Mouse (Mus musculus) CH12.LX (cell line): Measurements from ENCODE around the gene Best1. TPM values are rescaled to one million over a fixed set of nuclear protein-coding genes. Genes with fewer than 3 reads are reported as not detected.

Source experiments
- DNase-seq: peaks from one replicate; pipeline ENCODE4 v3.0.0-alpha.2; 2013; ENCODE audit errors: extremely low read depth
- H3K27ac ChIP-seq: 2 replicates; pipeline ENCODE4 v1.5.1; 2012; ENCODE audit warnings: low read depth, mild to moderate bottlenecking, control low read depth, moderate library complexity; ENCODE audit not compliant: insufficient read depth
- H3K27me3 ChIP-seq: replicated peaks from 2 replicates; pipeline ENCODE3; 2012; ENCODE audit warnings: inconsistent platforms
- H3K36me3 ChIP-seq, 2 experiments: replicated peaks in 1 of 2; 2 replicates each; pipeline versions ENCODE3 to v1.6.1; 2012; ENCODE audit warnings: inconsistent platforms in 1 of 2, low read length in 1 of 2, mild to moderate bottlenecking in 1 of 2, mixed read lengths in 1 of 2, moderate library complexity in 1 of 2; ENCODE audit not compliant: control insufficient read depth in 1 of 2, insufficient read depth in 1 of 2
- H3K4me1 ChIP-seq, 2 experiments: 2 replicates each; pipeline ENCODE4 v1.6.1; 2012; ENCODE audit warnings: inconsistent platforms in 1 of 2, moderate library complexity in 1 of 2; ENCODE audit not compliant: insufficient read depth in 2 of 2, control insufficient read depth in 1 of 2
- H3K4me2 ChIP-seq: 2 replicates; pipeline ENCODE4 v1.6.1; 2012; ENCODE audit warnings: low read depth, mild to moderate bottlenecking, control low read depth; ENCODE audit not compliant: poor library complexity, insufficient read depth, severe bottlenecking
- H3K4me3 ChIP-seq, 3 experiments: fragments of 150-350 bp in 1 of 3; sonication (generic) in 1 of 3; replicated peaks in 1 of 3; 2 replicates each; pipeline versions ENCODE3 to v1.5.1; 2011 to 2012; ENCODE audit warnings: low read depth in 2 of 3, low read length in 2 of 3, mild to moderate bottlenecking in 2 of 3, moderate library complexity in 2 of 3, control low read depth in 1 of 3, improper control_type of control experiment in 1 of 3, inconsistent platforms in 1 of 3, mixed read lengths in 1 of 3; ENCODE audit not compliant: poor library complexity in 1 of 3
- H3K79me2 ChIP-seq: replicated peaks from 2 replicates; pipeline ENCODE4 v1.6.1; 2012; ENCODE audit warnings: mild to moderate bottlenecking, moderate library complexity; ENCODE audit not compliant: control insufficient read depth, poor library complexity, insufficient read depth, severe bottlenecking; ENCODE audit errors: extremely low read depth
- H3K9ac ChIP-seq: 2 replicates; pipeline ENCODE4 v1.6.1; 2012; ENCODE audit warnings: low read depth, mild to moderate bottlenecking, control low read depth, moderate library complexity; ENCODE audit not compliant: insufficient read depth
- H3K9me3 ChIP-seq: replicated peaks from 2 replicates; pipeline ENCODE3; 2012; ENCODE audit warnings: low read length, inconsistent platforms, mixed read lengths
- CTCF ChIP-seq, 2 experiments: IDR thresholded peaks in 1 of 2; conservative IDR thresholded peaks in 1 of 2; 2 replicates each; pipeline ENCODE4 v1.5.1; 2011 to 2012; ENCODE audit warnings: low read depth in 2 of 2, low read length in 2 of 2, improper control_type of control experiment in 1 of 2, inconsistent platforms in 1 of 2, mild to moderate bottlenecking in 1 of 2, moderate library complexity in 1 of 2
- ELF1 ChIP-seq: IDR thresholded peaks from 2 replicates; pipeline ENCODE4 v1.6.1; 2014; ENCODE audit warnings: low read depth, mild to moderate bottlenecking, inconsistent platforms, low read length, improper control_type of control experiment
- ETS1 ChIP-seq: conservative IDR thresholded peaks from 2 replicates; pipeline ENCODE4 v1.6.1; 2012; ENCODE audit warnings: low read depth, mild to moderate bottlenecking, inconsistent platforms, low read length, improper control_type of control experiment, moderate library complexity
- GABPA ChIP-seq: IDR thresholded peaks from 2 replicates; pipeline ENCODE4 v1.6.1; 2012; ENCODE audit warnings: low read depth, low read length, improper control_type of control experiment, inconsistent platforms; ENCODE audit not compliant: insufficient replicate concordance
- JUN ChIP-seq: IDR thresholded peaks from 2 replicates; pipeline ENCODE4 v1.6.1; 2011; ENCODE audit warnings: low read depth, mild to moderate bottlenecking, low read length, improper control_type of control experiment, moderate library complexity; ENCODE audit not compliant: insufficient read depth
- JUND ChIP-seq: conservative IDR thresholded peaks from 2 replicates; pipeline ENCODE4 v1.6.1; 2011; ENCODE audit warnings: low read depth, low read length, improper control_type of control experiment
- KAT2A ChIP-seq: IDR thresholded peaks from 2 replicates; pipeline ENCODE4 v1.6.1; 2012; ENCODE audit warnings: low read length, improper control_type of control experiment, inconsistent platforms; ENCODE audit not compliant: insufficient replicate concordance
- MAZ ChIP-seq: IDR thresholded peaks from 2 replicates; pipeline ENCODE4 v1.6.1; 2012; ENCODE audit warnings: low read depth, mild to moderate bottlenecking, inconsistent platforms, low read length, improper control_type of control experiment, moderate library complexity
- MYC ChIP-seq: IDR thresholded peaks from 2 replicates; pipeline ENCODE4 v1.6.1; 2011; ENCODE audit warnings: low read depth, mild to moderate bottlenecking, improper control_type of control experiment, low read length
- NELFE ChIP-seq: IDR thresholded peaks from 2 replicates; pipeline ENCODE4 v1.6.1; 2011; ENCODE audit warnings: low read depth, low read length, improper control_type of control experiment
- POLR2A ChIP-seq: IDR thresholded peaks from 2 replicates; pipeline ENCODE4 v1.6.1; 2011; ENCODE audit warnings: low read depth, mild to moderate bottlenecking, improper control_type of control experiment, low read length
- RAD21 ChIP-seq: IDR thresholded peaks from 2 replicates; pipeline ENCODE4 v1.6.1; 2011; ENCODE audit warnings: low read depth, mild to moderate bottlenecking, low read length, improper control_type of control experiment, moderate library complexity
- SMC3 ChIP-seq: IDR thresholded peaks from 2 replicates; pipeline ENCODE4 v1.6.1; 2011; ENCODE audit warnings: low read depth, low read length, improper control_type of control experiment
- UBTF ChIP-seq: IDR thresholded peaks from 2 replicates; pipeline ENCODE4 v1.6.1; 2012; ENCODE audit warnings: low read depth, mild to moderate bottlenecking, inconsistent platforms, low read length, improper control_type of control experiment, moderate library complexity
- USF1 ChIP-seq: IDR thresholded peaks from 2 replicates; pipeline ENCODE4 v1.6.1; 2014; ENCODE audit warnings: low read depth, mild to moderate bottlenecking, inconsistent platforms, low read length, improper control_type of control experiment
- ZKSCAN1 ChIP-seq: IDR thresholded peaks from 2 replicates; pipeline ENCODE4 v1.6.1; 2012; ENCODE audit warnings: low read depth, inconsistent platforms, low read length, improper control_type of control experiment, borderline replicate concordance
- dilution Hi-C: fragments of 300-500 bp; cut with MboI; formaldehyde crosslinking; loops from 2 replicates; pipeline ENCODE4 v1.14.3; 2020; ENCODE audit warnings: low sequenced_read_pairs; ENCODE audit not compliant: extremely low pct_unique_long_range_greater_than_20kb, extremely low pct_ligation_motif_present
- in situ Hi-C: fragments of 300-500 bp; cut with MboI; formaldehyde crosslinking; loops from 3 replicates; pipeline ENCODE4 v1.14.3; 2019; ENCODE audit warnings: low sequenced_read_pairs, low pct_ligation_motif_present, low pct_unique_long_range_greater_than_20kb, mixed read lengths
- polyA plus RNA-seq: library from polyadenylated mRNA; unstranded; fragments of >175 nt; gene quantifications from 2 replicates; pipeline ENCODE4 v1.2.1, GENCODE M21; 2012; ENCODE audit warnings: low read depth; ENCODE audit not compliant: insufficient read length
- total RNA-seq, 2 experiments: library from RNA; depleted of rRNA; stranded (reverse); fragments of 300-350 nt in 1 of 2; fragments of >200 nt in 1 of 2; gene quantifications; 2 replicates each; pipeline ENCODE4 v1.2.3; 2012 to 2014

Gene Best1
- total and polyA plus RNA-seq, 3 experiments, result 0.13 TPM; not detected in 2

GRCm38 (mm10) chr19:10043643-10044042, 42.2 kb upstream of the Best1 start:
- TF ChIP-seq ZKSCAN1 (0 out of 2 replicates have a peak, but pooled peaks have one; percentile 18), MYC (no peak)
- DNase-seq, result no peak
- H3K9ac ChIP-seq, result no peak overlapping the region
- in situ Hi-C loops (no loop called here), dilution Hi-C loops (no loop called here)
- no peak overlapping the region for H3K4me2 ChIP-seq
- no peak overlapping the region for H3K27ac ChIP-seq
- no peak overlapping the region for H3K4me3 ChIP-seq
- peaks cover 5% of the 10 kb centered on the region for H3K27me3 ChIP-seq
- no peaks in the 10 kb centered on the region for H3K79me2 ChIP-seq
- peaks cover 4% of the 10 kb centered on the region for H3K9me3 ChIP-seq
- peaks cover 5 to 15% of the 10 kb centered on the region in 2 experiments; a peak in 3 of 4 replicates for H3K4me1 ChIP-seq
- H3K36me3 ChIP-seq, result no peaks in the 10 kb centered on the region

- DNase-seq, result no peak
- peaks cover 5% of the 10 kb centered on the region for H3K27me3 ChIP-seq
- H3K27ac ChIP-seq, result no peak overlapping the region
- in situ Hi-C loops, result no loop called here
- no peak overlapping the region for H3K4me2 ChIP-seq
- peaks cover 5 to 15% of the 10 kb centered on the region in 2 experiments; a peak in 3 of 4 replicates for H3K4me1 ChIP-seq
- no peaks in the 10 kb centered on the region for H3K79me2 ChIP-seq
- no peak overlapping the region for H3K9ac ChIP-seq
- H3K36me3 ChIP-seq, result no peaks in the 10 kb centered on the region
- H3K4me3 ChIP-seq, result no peak overlapping the region
- peaks cover 4% of the 10 kb centered on the region for H3K9me3 ChIP-seq
- dilution Hi-C loops, result no loop called here
- TF ChIP-seq ETS1, result no peak
- no peak for TF ChIP-seq JUND
- no peak for TF ChIP-seq ELF1
- no peak for TF ChIP-seq GABPA
- no peak for TF ChIP-seq KAT2A
- TF ChIP-seq USF1, result no peak
- TF ChIP-seq SMC3, result no peak
- no peak for TF ChIP-seq JUN
- no peak for TF ChIP-seq MAZ
- TF ChIP-seq RAD21, result no peak
- TF ChIP-seq NELFE, result no peak
- no peak for TF ChIP-seq UBTF
- TF ChIP-seq CTCF (conservative IDR thresholded peaks at IDR 0.05 in 1 of 2, IDR thresholded peaks at IDR 0.05 in 1 of 2; ENCODE audit: low read depth in 2 of 2, low read length in 2 of 2), result no peak
- TF ChIP-seq POLR2A, result no peak
Measured at GRCm38 (mm10) chr19:10042816-10043215, 41.4 kb upstream of the Best1 start.
